Mouse (Mus musculus) T-helper 17 cell (primary cell): ENCODE data around the gene Hmgb2.

ENCODE experiments used
- in situ Hi-C, 2 experiments: fragments of 300-600 bp; cut with MboI, MseI; formaldehyde crosslinking; loops; 1 replicate in 1 of 2; 2 replicates in 1 of 2; pipeline ENCODE4 v1.15.1; 2025; ENCODE audit warnings: high pct_unique_total_duplicates in 2 of 2

Hmgb2 gene

DNA sequence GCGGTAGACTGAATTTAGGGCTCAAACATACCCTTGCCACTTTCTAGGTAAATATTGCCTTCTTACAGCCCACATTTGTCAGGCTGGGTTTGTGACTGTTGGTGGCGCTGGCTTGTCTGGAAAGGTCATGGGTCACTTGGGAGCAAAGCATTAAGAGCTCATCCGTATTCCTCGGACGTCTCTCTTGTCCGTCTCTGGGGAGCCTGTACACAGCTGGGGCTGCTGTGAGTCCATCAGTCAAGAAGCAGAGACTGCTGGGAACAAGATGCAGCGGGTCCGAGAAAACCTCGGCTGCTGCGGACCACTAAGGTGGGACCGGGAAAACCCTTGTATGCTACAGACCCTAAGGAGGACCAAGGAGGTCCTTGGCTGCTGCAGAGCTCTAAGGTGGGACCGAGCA is 35.9 kb downstream of the Hmgb2 start:
- in situ Hi-C loops, result no loop called here

DNA sequence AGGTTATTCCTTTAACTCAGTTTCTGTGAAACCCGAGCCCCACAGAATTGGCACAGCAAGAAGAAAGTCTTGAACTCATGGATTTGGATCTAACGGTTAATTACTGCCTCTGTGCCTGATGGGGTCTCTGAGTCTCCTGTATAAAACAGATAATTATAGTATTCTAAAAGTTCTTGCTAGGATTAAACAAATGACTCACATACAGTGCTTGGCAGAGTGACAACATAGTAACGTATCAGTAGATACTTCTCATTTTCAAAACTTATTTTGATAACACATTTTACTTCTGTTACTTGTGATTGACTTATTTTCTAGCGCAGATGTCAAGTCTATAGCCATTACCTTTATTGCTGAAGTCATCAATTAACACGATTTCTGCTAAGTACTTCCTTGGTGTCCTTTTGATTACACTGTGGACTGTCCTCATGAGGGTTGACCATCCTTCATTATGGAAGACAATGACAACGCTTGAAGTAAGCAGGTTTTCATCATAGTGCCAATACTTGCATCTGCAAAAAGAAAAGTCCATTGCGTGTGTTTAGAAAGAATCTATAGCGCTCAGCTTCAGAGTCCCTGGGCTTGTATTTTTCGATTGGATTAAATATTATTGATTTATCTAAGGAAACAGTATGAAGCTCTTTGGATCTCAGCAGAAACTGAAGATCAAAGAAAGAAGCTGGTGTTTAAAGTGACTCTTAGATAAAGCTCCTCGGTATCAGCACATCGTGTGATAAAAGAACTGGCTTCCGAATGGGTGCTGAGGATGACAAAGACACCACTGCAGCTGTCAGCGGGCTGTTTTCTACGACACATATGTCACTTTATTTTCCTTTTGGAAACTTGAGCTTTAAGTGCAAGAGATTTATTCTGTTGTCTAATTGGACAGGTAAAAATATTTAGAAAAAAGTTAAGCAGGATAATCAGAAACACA is 40.7 kb downstream of the Hmgb2 start:
- in situ Hi-C loops, result loop anchor here in 1 of 2 experiments (25.0 kb wide), 1 partner anchor 485 kb away; no protein-coding TSS in a partner anchor

GRCm38 (mm10) chr8:57560926-57561325 is 49.2 kb downstream of the Hmgb2 start:
- in situ Hi-C loops, result loop anchor here in 1 of 2 experiments (25.0 kb wide), 1 partner anchor 476 kb away; no protein-coding TSS in a partner anchor

DNA sequence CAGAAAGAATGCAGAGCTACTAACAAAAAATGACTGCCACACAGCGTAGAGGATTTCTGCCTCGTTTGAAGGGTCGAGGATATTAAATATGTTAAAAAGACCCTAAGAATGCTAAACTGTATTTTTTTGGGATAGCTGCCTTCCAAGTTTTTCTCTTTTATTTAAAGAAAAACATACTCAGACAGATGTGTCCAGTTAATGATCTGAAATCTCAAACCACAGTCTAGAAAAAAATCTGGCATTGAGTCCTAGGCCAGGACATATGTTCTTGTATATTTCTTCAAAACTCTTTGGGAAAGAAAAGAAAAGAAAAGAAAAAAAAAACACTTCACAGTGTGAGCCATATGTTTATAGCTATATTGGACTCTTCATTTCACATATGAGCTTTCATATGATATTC is 51.0 kb downstream of the Hmgb2 start:
- in situ Hi-C loops, result loop anchor here in 1 of 2 experiments (25.0 kb wide), 1 partner anchor 475 kb away; no protein-coding TSS in a partner anchor

GRCm38 (mm10) chr8:57563726-57564125 is 52.0 kb downstream of the Hmgb2 start:
- in situ Hi-C loops, result loop anchor here in 1 of 2 experiments (25.0 kb wide), 1 partner anchor 474 kb away; no protein-coding TSS in a partner anchor

- in situ Hi-C loops, result loop anchor here in 1 of 2 experiments (25.0 kb wide), 1 partner anchor 472 kb away; no protein-coding TSS in a partner anchor
Measured at GRCm38 (mm10) chr8:57565039-57565438, 53.3 kb downstream of the Hmgb2 start.
